Mouse (Mus musculus): ENCODE results near the gene Myo1d. TPM values are rescaled to one million over a fixed set of nuclear protein-coding genes. Genes with fewer than 3 reads are reported as not detected.

The Myo1d gene
- polyA plus RNA-seq, 1 experiment from 2014 or later = 2.9 TPM

DNA sequence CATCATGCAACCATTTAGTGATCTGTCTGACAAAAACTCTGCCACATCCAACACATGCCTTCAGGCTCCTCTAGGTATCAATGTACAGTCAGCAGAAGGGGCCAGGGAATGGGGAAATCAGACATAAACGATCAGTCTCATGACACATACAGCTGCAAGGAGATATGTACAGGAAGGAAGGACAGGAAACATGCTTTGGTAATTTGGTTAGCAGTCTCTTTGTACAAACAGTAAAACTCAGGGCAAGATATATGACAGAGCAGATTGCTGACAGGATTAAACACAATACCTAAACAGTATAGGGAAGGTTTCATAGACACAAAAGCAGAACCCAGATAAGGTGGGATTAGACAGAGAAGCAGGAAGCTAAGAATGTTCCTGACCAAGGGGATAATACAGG is 60.8 kb downstream of the Myo1d start:
- H3K9ac ChIP-seq (ENCODE audit: low read depth, low read length) = no peak overlapping the region
- no peaks in the 10 kb centered on the region for H3K27me3 ChIP-seq (ENCODE audit: control insufficient read depth, insufficient read depth, low read depth, low read length)
- 73% methylated on average over 1 of the region's 1 CpGs for WGBS
- H3K4me2 ChIP-seq (ENCODE audit: low read length) = no peak overlapping the region
- H3K9me3 ChIP-seq (replicated peaks; ENCODE audit: control insufficient read depth, low read length, poor library complexity, severe bottlenecking) = no peaks in the 10 kb centered on the region
- no peak overlapping the region for H3K27ac ChIP-seq (ENCODE audit: low read length)
- peaks cover under 1% of the 10 kb centered on the region; the same call in 1 of the 2 replicates for H3K4me1 ChIP-seq (ENCODE audit: control insufficient read depth, insufficient read depth, low read length)
- H3K4me3 ChIP-seq (ENCODE audit: low read depth, low read length) = no peak overlapping the region
- no peaks in the 10 kb centered on the region for H3K36me3 ChIP-seq (ENCODE audit: control insufficient read depth, insufficient read depth, low read length)
- no peak for ATAC-seq

GRCm38 (mm10) chr11:80718036-80718435 is 61.8 kb downstream of the Myo1d start:
- ATAC-seq = no peak
- Histone ChIP-seq H3K27me3 (ENCODE audit: control insufficient read depth, insufficient read depth, low read depth, low read length) (no peaks in the 10 kb centered on the region), H3K4me3 (ENCODE audit: low read depth, low read length) (no peak overlapping the region), H3K9ac (ENCODE audit: low read depth, low read length) (no peak overlapping the region), H3K4me2 (ENCODE audit: low read length) (no peak overlapping the region), H3K36me3 (ENCODE audit: control insufficient read depth, insufficient read depth, low read length) (no peaks in the 10 kb centered on the region), H3K4me1 (ENCODE audit: control insufficient read depth, insufficient read depth, low read length) (no peaks in the 10 kb centered on the region), H3K9me3 (replicated peaks; ENCODE audit: control insufficient read depth, low read length, poor library complexity, severe bottlenecking) (no peaks in the 10 kb centered on the region), H3K27ac (ENCODE audit: low read length) (no peak overlapping the region)

DNA sequence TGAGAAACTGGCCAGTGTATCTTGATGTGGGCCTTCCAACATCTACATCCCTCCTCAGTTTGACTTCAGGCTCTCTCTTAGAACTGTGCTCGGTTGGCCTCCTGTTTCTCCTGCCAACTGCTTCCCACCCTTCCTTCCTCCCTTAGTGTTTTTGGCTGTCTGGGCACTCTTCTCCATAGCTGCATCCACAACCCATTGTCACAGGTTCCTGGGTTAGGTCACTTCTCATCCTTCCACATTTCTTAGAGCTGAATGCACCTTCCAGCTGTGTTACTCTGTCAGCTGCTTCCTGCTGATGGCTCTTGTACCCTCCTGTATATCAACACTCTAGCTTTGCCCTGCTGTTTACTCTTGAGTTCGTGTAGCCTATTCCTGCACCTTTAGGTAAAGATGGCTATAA is 64.7 kb downstream of the Myo1d start:
- Histone ChIP-seq H3K27me3 (ENCODE audit: control insufficient read depth, insufficient read depth, low read depth, low read length) (no peaks in the 10 kb centered on the region), H3K9ac (ENCODE audit: low read depth, low read length) (no peak overlapping the region), H3K27ac (ENCODE audit: low read length) (no peak overlapping the region), H3K9me3 (replicated peaks; ENCODE audit: control insufficient read depth, low read length, poor library complexity, severe bottlenecking) (no peaks in the 10 kb centered on the region), H3K4me2 (ENCODE audit: low read length) (no peak overlapping the region), H3K4me3 (ENCODE audit: low read depth, low read length) (no peak overlapping the region), H3K4me1 (ENCODE audit: control insufficient read depth, insufficient read depth, low read length) (no peaks in the 10 kb centered on the region), H3K36me3 (ENCODE audit: control insufficient read depth, insufficient read depth, low read length) (no peaks in the 10 kb centered on the region)
- no peak for ATAC-seq
- 78% methylated on average over 2 of the region's 2 CpGs for WGBS

- Histone ChIP-seq H3K4me3 (ENCODE audit: low read depth, low read length) (no peak overlapping the region), H3K27ac (ENCODE audit: low read length) (no peak overlapping the region), H3K9ac (ENCODE audit: low read depth, low read length) (no peak overlapping the region), H3K9me3 (replicated peaks; ENCODE audit: control insufficient read depth, low read length, poor library complexity, severe bottlenecking) (no peaks in the 10 kb centered on the region), H3K27me3 (ENCODE audit: control insufficient read depth, insufficient read depth, low read depth, low read length) (no peaks in the 10 kb centered on the region), H3K4me1 (ENCODE audit: control insufficient read depth, insufficient read depth, low read length) (no peaks in the 10 kb centered on the region), H3K36me3 (ENCODE audit: control insufficient read depth, insufficient read depth, low read length) (no peaks in the 10 kb centered on the region), H3K4me2 (ENCODE audit: low read length) (no peak overlapping the region)
- ATAC-seq = no peak
- WGBS = 70% methylated on average over 1 of the region's 1 CpGs
These were observed 66.1 kb downstream of the Myo1d start for GRCm38 (mm10) chr11:80713705-80714104.

DNA sequence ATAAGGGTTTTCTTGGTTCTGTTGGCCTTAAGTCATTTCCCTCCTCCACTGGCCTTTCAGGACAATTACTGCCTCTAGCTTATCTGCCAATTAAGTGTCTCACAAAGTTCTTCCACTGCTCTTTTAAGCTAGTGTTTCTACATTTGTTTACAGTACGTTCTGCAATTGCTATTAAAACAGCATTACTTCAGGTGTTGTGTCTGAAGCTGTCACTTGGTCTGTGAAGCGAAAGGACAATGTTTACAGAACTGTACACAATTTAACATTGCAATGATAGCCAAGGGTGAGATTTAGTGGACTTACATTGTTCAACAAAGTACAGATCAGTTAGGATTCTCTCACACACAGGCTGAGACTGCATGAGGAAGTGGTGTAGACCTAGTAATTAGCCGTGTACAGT is 67.6 kb downstream of the Myo1d start:
- 83% methylated on average over 3 of the region's 3 CpGs for WGBS
- ATAC-seq = no peak
- H3K27ac ChIP-seq (ENCODE audit: low read length) = no peak overlapping the region
- no peaks in the 10 kb centered on the region for H3K36me3 ChIP-seq (ENCODE audit: control insufficient read depth, insufficient read depth, low read length)
- H3K4me3 ChIP-seq (ENCODE audit: low read depth, low read length) = no peak overlapping the region
- no peak overlapping the region for H3K4me2 ChIP-seq (ENCODE audit: low read length)
- H3K27me3 ChIP-seq (ENCODE audit: control insufficient read depth, insufficient read depth, low read depth, low read length) = no peaks in the 10 kb centered on the region
- no peaks in the 10 kb centered on the region for H3K9me3 ChIP-seq (replicated peaks; ENCODE audit: control insufficient read depth, low read length, poor library complexity, severe bottlenecking)
- H3K4me1 ChIP-seq (ENCODE audit: control insufficient read depth, insufficient read depth, low read length) = peaks cover 5% of the 10 kb centered on the region; the same call in 1 of the 2 replicates
- no peak overlapping the region for H3K9ac ChIP-seq (ENCODE audit: low read depth, low read length)

- Histone ChIP-seq H3K4me2 (ENCODE audit: low read length) (no peak overlapping the region), H3K4me3 (ENCODE audit: low read depth, low read length) (no peak overlapping the region), H3K9ac (ENCODE audit: low read depth, low read length) (no peak overlapping the region), H3K9me3 (replicated peaks; ENCODE audit: control insufficient read depth, low read length, poor library complexity, severe bottlenecking) (no peaks in the 10 kb centered on the region), H3K27ac (ENCODE audit: low read length) (no peak overlapping the region), H3K36me3 (ENCODE audit: control insufficient read depth, insufficient read depth, low read length) (no peaks in the 10 kb centered on the region), H3K4me1 (ENCODE audit: control insufficient read depth, insufficient read depth, low read length) (peaks cover 5% of the 10 kb centered on the region; the same call in 1 of the 2 replicates), H3K27me3 (ENCODE audit: control insufficient read depth, insufficient read depth, low read depth, low read length) (no peaks in the 10 kb centered on the region)
- WGBS = 78% methylated on average over 6 of the region's 6 CpGs
- no peak for ATAC-seq
These were observed 68.5 kb downstream of the Myo1d start for GRCm38 (mm10) chr11:80711336-80711735.

DNA sequence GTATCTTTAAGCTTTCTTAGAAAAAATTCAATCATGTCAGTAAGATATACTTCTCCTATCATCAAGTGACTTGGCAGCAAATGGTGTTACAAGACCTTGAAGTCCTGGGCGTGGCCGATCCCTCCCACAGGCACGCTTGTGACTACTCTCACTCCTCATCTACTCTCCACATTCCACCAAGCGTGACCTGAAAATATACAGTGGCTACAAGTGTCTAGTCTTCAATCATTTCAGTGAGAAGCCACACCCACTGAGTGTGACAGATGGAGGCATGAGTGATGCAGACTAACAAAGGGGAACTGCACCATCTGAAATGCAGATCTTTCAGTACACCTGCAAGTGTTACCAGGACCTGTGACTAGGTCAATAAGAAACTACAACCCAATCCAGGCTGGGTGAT is 79.2 kb downstream of the Myo1d start:
- no peak overlapping the region for H3K4me2 ChIP-seq (ENCODE audit: low read length)
- WGBS = 87% methylated on average over 4 of the region's 4 CpGs
- no peaks in the 10 kb centered on the region; the same call in 1 of the 2 replicates for H3K27me3 ChIP-seq (ENCODE audit: control insufficient read depth, insufficient read depth, low read depth, low read length)
- no peak overlapping the region for H3K4me3 ChIP-seq (ENCODE audit: low read depth, low read length)
- no peaks in the 10 kb centered on the region for H3K9me3 ChIP-seq (replicated peaks; ENCODE audit: control insufficient read depth, low read length, poor library complexity, severe bottlenecking)
- no peaks in the 10 kb centered on the region for H3K36me3 ChIP-seq (ENCODE audit: control insufficient read depth, insufficient read depth, low read length)
- H3K9ac ChIP-seq (ENCODE audit: low read depth, low read length) = no peak overlapping the region
- H3K27ac ChIP-seq (ENCODE audit: low read length) = no peak overlapping the region
- no peak for ATAC-seq
- H3K4me1 ChIP-seq (ENCODE audit: control insufficient read depth, insufficient read depth, low read length) = no peaks in the 10 kb centered on the region

DNA sequence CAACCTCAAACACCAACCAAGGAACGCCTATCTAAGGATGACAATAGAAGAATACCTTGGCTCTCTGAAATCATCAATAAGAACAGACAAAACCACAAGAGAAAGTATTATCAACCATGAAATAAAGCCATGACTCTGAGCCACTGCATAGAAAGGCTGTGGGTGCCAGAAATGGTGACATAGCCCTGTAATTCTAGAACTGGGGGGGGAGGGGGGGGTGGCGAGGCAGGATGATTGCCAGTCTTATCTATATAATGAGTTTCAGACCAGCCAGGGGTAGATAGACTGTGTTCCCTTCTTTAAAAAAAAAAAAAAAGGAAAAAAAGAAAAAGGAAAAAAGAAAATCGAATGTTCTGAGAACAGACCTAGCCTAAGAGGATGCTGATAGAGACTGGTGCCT is 81.1 kb downstream of the Myo1d start:
- H3K27me3 ChIP-seq (ENCODE audit: control insufficient read depth, insufficient read depth, low read depth, low read length) = no peaks in the 10 kb centered on the region; the same call in 1 of the 2 replicates
- H3K4me3 ChIP-seq (ENCODE audit: low read depth, low read length) = no peak overlapping the region
- H3K9ac ChIP-seq (ENCODE audit: low read depth, low read length) = no peak overlapping the region
- no peaks in the 10 kb centered on the region for H3K4me1 ChIP-seq (ENCODE audit: control insufficient read depth, insufficient read depth, low read length)
- no peak for ATAC-seq
- no peaks in the 10 kb centered on the region for H3K36me3 ChIP-seq (ENCODE audit: control insufficient read depth, insufficient read depth, low read length)
- no peak overlapping the region for H3K27ac ChIP-seq (ENCODE audit: low read length)
- 67% methylated on average over 3 of the region's 3 CpGs for WGBS
- no peak overlapping the region for H3K4me2 ChIP-seq (ENCODE audit: low read length)
- no peaks in the 10 kb centered on the region for H3K9me3 ChIP-seq (replicated peaks; ENCODE audit: control insufficient read depth, low read length, poor library complexity, severe bottlenecking)

GRCm38 (mm10) chr11:80696350-80696749 is 83.5 kb downstream of the Myo1d start:
- no peak overlapping the region for H3K4me3 ChIP-seq (ENCODE audit: low read depth, low read length)
- no peak overlapping the region for H3K27ac ChIP-seq (ENCODE audit: low read length)
- no peak overlapping the region for H3K4me2 ChIP-seq (ENCODE audit: low read length)
- 13% methylated on average over 4 of the region's 4 CpGs for WGBS
- H3K27me3 ChIP-seq (ENCODE audit: control insufficient read depth, insufficient read depth, low read depth, low read length) = no peaks in the 10 kb centered on the region; the same call in 1 of the 2 replicates
- ATAC-seq = no peak
- no peaks in the 10 kb centered on the region for H3K9me3 ChIP-seq (replicated peaks; ENCODE audit: control insufficient read depth, low read length, poor library complexity, severe bottlenecking)
- H3K4me1 ChIP-seq (ENCODE audit: control insufficient read depth, insufficient read depth, low read length) = no peaks in the 10 kb centered on the region
- H3K36me3 ChIP-seq (ENCODE audit: control insufficient read depth, insufficient read depth, low read length) = no peaks in the 10 kb centered on the region
- H3K9ac ChIP-seq (ENCODE audit: low read depth, low read length) = no peak overlapping the region

DNA sequence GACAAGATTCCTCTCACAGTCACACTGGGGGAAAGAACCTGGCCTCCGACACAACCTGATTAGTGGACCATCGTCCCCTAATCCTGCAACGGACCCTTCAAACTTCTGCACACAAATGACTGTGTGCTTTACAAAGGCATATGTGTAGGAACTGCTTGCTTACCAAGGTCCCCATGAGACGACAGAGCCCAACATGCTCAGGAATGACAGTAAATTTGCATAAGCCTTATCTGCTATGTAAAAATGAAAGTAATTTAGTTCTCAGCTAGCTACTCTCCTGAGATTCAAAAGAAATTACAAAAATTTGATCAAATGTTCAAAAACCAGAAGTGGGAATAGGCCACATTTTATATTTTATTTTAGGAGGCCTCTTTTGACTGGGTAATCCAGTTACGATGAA is 95.2 kb downstream of the Myo1d start:
- 68% methylated on average over 5 of the region's 5 CpGs for WGBS
- no peak overlapping the region for H3K4me2 ChIP-seq (ENCODE audit: low read length)
- no peak for ATAC-seq

More for the DNA sequence above, 95.2 kb downstream of the Myo1d start:
- H3K36me3 ChIP-seq (ENCODE audit: control insufficient read depth, insufficient read depth, low read length) = no peaks in the 10 kb centered on the region
- H3K9me3 ChIP-seq (replicated peaks; ENCODE audit: control insufficient read depth, low read length, poor library complexity, severe bottlenecking) = no peaks in the 10 kb centered on the region
- no peak overlapping the region for H3K4me3 ChIP-seq (ENCODE audit: low read depth, low read length)
- no peak overlapping the region for H3K9ac ChIP-seq (ENCODE audit: low read depth, low read length)
- no peaks in the 10 kb centered on the region for H3K4me1 ChIP-seq (ENCODE audit: control insufficient read depth, insufficient read depth, low read length)
- no peaks in the 10 kb centered on the region for H3K27me3 ChIP-seq (ENCODE audit: control insufficient read depth, insufficient read depth, low read depth, low read length)
- H3K27ac ChIP-seq (ENCODE audit: low read length) = no peak overlapping the region

Data from midbrain, embryonic 16.5 days (tissue).